Mouse (Mus musculus): ENCODE results near the gene Aasdh.

Aasdh gene

GRCm38 (mm10) chr5:76905405-76906154 is at the start of gene Aasdh:
Gene Aasdh, minus strand, starts transcription at chr5:76905514.
- in situ Hi-C loops (cut with MboI, MseI) = loop anchor here (5.0 to 10.0 kb wide), 2 partner anchors 47 to 59 kb away; partner anchors contain the start of genes Paics (in 1 of the 2) and Ppat (in 1 of the 2)

- in situ Hi-C loops (cut with MboI, MseI) = loop anchor here in 1 of 2 experiments (5.0 kb wide), 1 partner anchor 47 kb away; the partner anchor contains the start of gene Aasdh
Measured at GRCm38 (mm10) chr5:76954271-76954900, 49.1 kb upstream of the Aasdh start.

- in situ Hi-C loops (cut with MboI, MseI) = loop anchor here in 1 of 2 experiments (5.0 kb wide), 1 partner anchor 46 kb away; the partner anchor contains the start of gene Aasdh
Measured at GRCm38 (mm10) chr5:76953794-76954193, 48.5 kb upstream of the Aasdh start.

GRCm38 (mm10) chr5:76952112-76953040 is 47.1 kb upstream of the Aasdh start:
- in situ Hi-C loops (cut with MboI, MseI) = loop anchor here in 1 of 2 experiments (5.0 kb wide), 1 partner anchor 45 kb away; the partner anchor contains the start of gene Aasdh

- in situ Hi-C loops (cut with MboI, MseI) = loop anchor here in 1 of 2 experiments (5.0 kb wide), 1 partner anchor 44 kb away; the partner anchor contains the start of gene Aasdh
Measured at GRCm38 (mm10) chr5:76951106-76952027, 46.1 kb upstream of the Aasdh start, which contains the start of the genes Paics and Ppat. Gene Paics, plus strand, starts transcription at chr5:76951307. Gene Ppat, minus strand, starts transcription at chr5:76951578.

- in situ Hi-C loops (cut with MboI, MseI) = loop anchor here in 1 of 2 experiments (5.0 kb wide), 1 partner anchor 43 kb away; the partner anchor contains the start of gene Aasdh
Measured at GRCm38 (mm10) chr5:76950343-76951105, 45.2 kb upstream of the Aasdh start.

- in situ Hi-C loops (cut with MboI, MseI) = no loop called here
Measured at GRCm38 (mm10) chr5:76947758-76948157, 42.4 kb upstream of the Aasdh start.

- in situ Hi-C loops (cut with MboI, MseI) = no loop called here
Measured at GRCm38 (mm10) chr5:76947142-76947541, 41.8 kb upstream of the Aasdh start.

- in situ Hi-C loops (cut with MboI, MseI) = no loop called here
Measured at GRCm38 (mm10) chr5:76945678-76946033, 40.3 kb upstream of the Aasdh start.

- in situ Hi-C loops (cut with MboI, MseI) = no loop called here
Measured at GRCm38 (mm10) chr5:76944965-76945677, 39.8 kb upstream of the Aasdh start.

GRCm38 (mm10) chr5:76942505-76942904 is 37.2 kb upstream of the Aasdh start:
- in situ Hi-C loops (cut with MboI, MseI) = no loop called here

GRCm38 (mm10) chr5:76941975-76942374 is 36.7 kb upstream of the Aasdh start:
- in situ Hi-C loops (cut with MboI, MseI) = no loop called here

GRCm38 (mm10) chr5:76939717-76940116 is 34.4 kb upstream of the Aasdh start:
- in situ Hi-C loops (cut with MboI, MseI) = no loop called here

- in situ Hi-C loops (cut with MboI, MseI) = no loop called here
Measured at GRCm38 (mm10) chr5:76929180-76929877, 24.0 kb upstream of the Aasdh start.

GRCm38 (mm10) chr5:76928124-76928832 is 23.0 kb upstream of the Aasdh start:
- in situ Hi-C loops (cut with MboI, MseI) = no loop called here

GRCm38 (mm10) chr5:76924296-76924695 is 19.0 kb upstream of the Aasdh start:
- in situ Hi-C loops (cut with MboI, MseI) = loop anchor here in 1 of 2 experiments (5.0 kb wide), 1 partner anchor 33 kb away; no protein-coding TSS in a partner anchor

- in situ Hi-C loops (cut with MboI, MseI) = loop anchor here in 1 of 2 experiments (5.0 kb wide), 1 partner anchor 34 kb away; no protein-coding TSS in a partner anchor
Measured at GRCm38 (mm10) chr5:76923428-76923827, 18.1 kb upstream of the Aasdh start.

All from T-helper 17 cell (primary cell).